Mouse (Mus musculus): Measurements from ENCODE around the gene Prkcb. TPM values are rescaled to one million over a fixed set of nuclear protein-coding genes. Genes with fewer than 3 reads are reported as not detected.

Prkcb gene
- polyA plus RNA-seq, 1 experiment from 2014 or later = 12.7 TPM

- H3K36me3 ChIP-seq (ENCODE audit: control insufficient read depth, insufficient read depth, low read length) = no peaks in the 10 kb centered on the region
- 59% methylated on average over 14 of the region's 14 CpGs for WGBS
- no peaks in the 10 kb centered on the region for H3K9me3 ChIP-seq (replicated peaks; ENCODE audit: control insufficient read depth, low read length)
- no peak for ATAC-seq (ENCODE audit: insufficient read depth, low FRiP score)
- no peak overlapping the region for H3K9ac ChIP-seq (ENCODE audit: low read length)
- no peak overlapping the region for H3K4me3 ChIP-seq (replicated peaks; ENCODE audit: low read length)
- H3K27me3 ChIP-seq (ENCODE audit: control insufficient read depth, insufficient read depth, low read length) = no peaks in the 10 kb centered on the region
- no peak overlapping the region for H3K27ac ChIP-seq (ENCODE audit: low read length)
- H3K4me1 ChIP-seq (ENCODE audit: control insufficient read depth, insufficient read depth, low read length) = no peaks in the 10 kb centered on the region
- no peak overlapping the region for H3K4me2 ChIP-seq (ENCODE audit: low read depth, low read length)
Observed at GRCm38 (mm10) chr7:122309909-122310725, 21.6 kb downstream of the Prkcb start.

GRCm38 (mm10) chr7:122310726-122311018 lies 22.1 kb downstream of the Prkcb start:
- H3K9ac ChIP-seq (ENCODE audit: low read length) = no peak overlapping the region
- no peaks in the 10 kb centered on the region for H3K9me3 ChIP-seq (replicated peaks; ENCODE audit: control insufficient read depth, low read length)
- 78% methylated on average over 7 of the region's 7 CpGs for WGBS
- no peaks in the 10 kb centered on the region for H3K4me1 ChIP-seq (ENCODE audit: control insufficient read depth, insufficient read depth, low read length)
- no peaks in the 10 kb centered on the region for H3K27me3 ChIP-seq (ENCODE audit: control insufficient read depth, insufficient read depth, low read length)
- no peak overlapping the region for H3K4me2 ChIP-seq (ENCODE audit: low read depth, low read length)
- no peak overlapping the region for H3K27ac ChIP-seq (ENCODE audit: low read length)
- no peaks in the 10 kb centered on the region for H3K36me3 ChIP-seq (ENCODE audit: control insufficient read depth, insufficient read depth, low read length)
- no peak for ATAC-seq (ENCODE audit: insufficient read depth, low FRiP score)
- no peak overlapping the region for H3K4me3 ChIP-seq (replicated peaks; ENCODE audit: low read length)

- Histone ChIP-seq H3K9ac (ENCODE audit: low read length) (no peak overlapping the region), H3K4me2 (ENCODE audit: low read depth, low read length) (no peak overlapping the region), H3K27me3 (ENCODE audit: control insufficient read depth, insufficient read depth, low read length) (no peaks in the 10 kb centered on the region), H3K27ac (ENCODE audit: low read length) (no peak overlapping the region), H3K9me3 (replicated peaks; ENCODE audit: control insufficient read depth, low read length) (no peaks in the 10 kb centered on the region), H3K4me3 (replicated peaks; ENCODE audit: low read length) (no peak overlapping the region), H3K4me1 (ENCODE audit: control insufficient read depth, insufficient read depth, low read length) (no peaks in the 10 kb centered on the region), H3K36me3 (ENCODE audit: control insufficient read depth, insufficient read depth, low read length) (no peaks in the 10 kb centered on the region)
- ATAC-seq (ENCODE audit: insufficient read depth, low FRiP score) = no peak
- WGBS = 92% methylated on average over 12 of the region's 12 CpGs
Observed at GRCm38 (mm10) chr7:122313690-122314477, 25.3 kb downstream of the Prkcb start.

- Histone ChIP-seq H3K27ac (ENCODE audit: low read length) (no peak overlapping the region), H3K4me2 (ENCODE audit: low read depth, low read length) (no peak overlapping the region), H3K36me3 (ENCODE audit: control insufficient read depth, insufficient read depth, low read length) (no peaks in the 10 kb centered on the region), H3K9me3 (replicated peaks; ENCODE audit: control insufficient read depth, low read length) (no peaks in the 10 kb centered on the region), H3K9ac (ENCODE audit: low read length) (no peak overlapping the region), H3K4me3 (replicated peaks; ENCODE audit: low read length) (no peak overlapping the region), H3K4me1 (ENCODE audit: control insufficient read depth, insufficient read depth, low read length) (no peaks in the 10 kb centered on the region), H3K27me3 (ENCODE audit: control insufficient read depth, insufficient read depth, low read length) (no peaks in the 10 kb centered on the region)
- no peak for ATAC-seq (ENCODE audit: insufficient read depth, low FRiP score)
- 78% methylated on average over 8 of the region's 8 CpGs for WGBS
Observed at GRCm38 (mm10) chr7:122315720-122316331, 27.3 kb downstream of the Prkcb start.

- H3K4me3 ChIP-seq (replicated peaks; ENCODE audit: low read length) = no peak overlapping the region
- H3K27ac ChIP-seq (ENCODE audit: low read length) = no peak overlapping the region
- no peaks in the 10 kb centered on the region for H3K4me1 ChIP-seq (ENCODE audit: control insufficient read depth, insufficient read depth, low read length)
- H3K27me3 ChIP-seq (ENCODE audit: control insufficient read depth, insufficient read depth, low read length) = no peaks in the 10 kb centered on the region
- no peak overlapping the region for H3K4me2 ChIP-seq (ENCODE audit: low read depth, low read length)
- H3K9me3 ChIP-seq (replicated peaks; ENCODE audit: control insufficient read depth, low read length) = no peaks in the 10 kb centered on the region
- no peak overlapping the region for H3K9ac ChIP-seq (ENCODE audit: low read length)
- WGBS = 65% methylated on average over 3 of the region's 3 CpGs
- no peaks in the 10 kb centered on the region for H3K36me3 ChIP-seq (ENCODE audit: control insufficient read depth, insufficient read depth, low read length)
- ATAC-seq (ENCODE audit: insufficient read depth, low FRiP score) = no peak
Observed at GRCm38 (mm10) chr7:122316681-122317080, 28.1 kb downstream of the Prkcb start.

- H3K36me3 ChIP-seq (ENCODE audit: control insufficient read depth, insufficient read depth, low read length) = no peaks in the 10 kb centered on the region
- no peak for ATAC-seq (ENCODE audit: insufficient read depth, low FRiP score)
- no peaks in the 10 kb centered on the region for H3K9me3 ChIP-seq (replicated peaks; ENCODE audit: control insufficient read depth, low read length)
- no peak overlapping the region for H3K4me2 ChIP-seq (ENCODE audit: low read depth, low read length)
- no peak overlapping the region for H3K27ac ChIP-seq (ENCODE audit: low read length)
- no peak overlapping the region for H3K9ac ChIP-seq (ENCODE audit: low read length)
- no peaks in the 10 kb centered on the region for H3K4me1 ChIP-seq (ENCODE audit: control insufficient read depth, insufficient read depth, low read length)
- H3K27me3 ChIP-seq (ENCODE audit: control insufficient read depth, insufficient read depth, low read length) = no peaks in the 10 kb centered on the region
- no peak overlapping the region for H3K4me3 ChIP-seq (replicated peaks; ENCODE audit: low read length)
Observed at GRCm38 (mm10) chr7:122317485-122317884, 28.9 kb downstream of the Prkcb start.

- no peak for ATAC-seq (ENCODE audit: insufficient read depth, low FRiP score)
- Histone ChIP-seq H3K27me3 (ENCODE audit: control insufficient read depth, insufficient read depth, low read length) (no peaks in the 10 kb centered on the region), H3K27ac (ENCODE audit: low read length) (no peak overlapping the region), H3K4me2 (ENCODE audit: low read depth, low read length) (no peak overlapping the region), H3K4me3 (replicated peaks; ENCODE audit: low read length) (no peak overlapping the region), H3K4me1 (ENCODE audit: control insufficient read depth, insufficient read depth, low read length) (no peaks in the 10 kb centered on the region), H3K36me3 (ENCODE audit: control insufficient read depth, insufficient read depth, low read length) (no peaks in the 10 kb centered on the region), H3K9me3 (replicated peaks; ENCODE audit: control insufficient read depth, low read length) (no peaks in the 10 kb centered on the region), H3K9ac (ENCODE audit: low read length) (no peak overlapping the region)
- 71% methylated on average over 9 of the region's 9 CpGs for WGBS
Observed at GRCm38 (mm10) chr7:122319566-122319965, 31.0 kb downstream of the Prkcb start.

- no peak overlapping the region for H3K9ac ChIP-seq (ENCODE audit: low read length)
- no peaks in the 10 kb centered on the region for H3K36me3 ChIP-seq (ENCODE audit: control insufficient read depth, insufficient read depth, low read length)
- ATAC-seq (ENCODE audit: insufficient read depth, low FRiP score) = no peak
- 93% methylated on average over 7 of the region's 7 CpGs for WGBS
- no peaks in the 10 kb centered on the region for H3K9me3 ChIP-seq (replicated peaks; ENCODE audit: control insufficient read depth, low read length)
- no peaks in the 10 kb centered on the region for H3K27me3 ChIP-seq (ENCODE audit: control insufficient read depth, insufficient read depth, low read length)
- H3K4me2 ChIP-seq (ENCODE audit: low read depth, low read length) = no peak overlapping the region
- no peak overlapping the region for H3K27ac ChIP-seq (ENCODE audit: low read length)
- no peaks in the 10 kb centered on the region for H3K4me1 ChIP-seq (ENCODE audit: control insufficient read depth, insufficient read depth, low read length)
- H3K4me3 ChIP-seq (replicated peaks; ENCODE audit: low read length) = no peak overlapping the region
Observed at GRCm38 (mm10) chr7:122320843-122321544, 32.4 kb downstream of the Prkcb start.
